Mouse (Mus musculus) sigmoid colon, adult 10 weeks (tissue): ENCODE results near the gene Hspb1. TPM values are rescaled to one million over a fixed set of nuclear protein-coding genes. Genes with fewer than 3 reads are reported as not detected.

Experiments
- polyA plus RNA-seq: library from polyadenylated mRNA; stranded (reverse); fragments of 350-450 nt; fragmentation: Illumina TruSeq; extraction: RNeasy Lipid Tissue Mini Kit (QIAGEN cat#74804); gene quantifications from one replicate; pipeline ENCODE4 v1.2.3, GENCODE M21; 2014; ENCODE audit warnings: low read depth, low replicate concordance

Hspb1 gene
- 1.6 TPM for polyA plus RNA-seq

DNA sequence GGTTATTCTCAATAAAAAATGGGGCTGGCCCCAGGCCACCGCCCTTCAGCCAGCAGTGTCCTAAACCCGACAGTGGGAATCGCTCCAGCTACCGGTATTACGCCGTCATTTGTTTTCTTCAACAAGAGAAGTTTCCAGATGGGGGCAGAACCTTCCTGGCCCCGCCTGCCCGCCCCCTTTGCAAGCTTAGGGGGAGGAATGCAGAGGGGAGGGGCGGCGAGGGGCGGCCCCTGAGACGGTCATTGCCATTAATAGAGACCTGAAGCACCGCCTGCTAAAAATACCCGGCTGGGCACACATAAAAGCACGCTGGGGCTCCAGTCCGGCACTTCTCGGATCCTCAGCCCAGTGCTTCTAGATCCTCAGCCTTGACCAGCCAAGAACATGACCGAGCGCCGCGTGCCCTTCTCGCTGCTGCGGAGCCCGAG is at the start of gene Hspb1:
Gene Hspb1 (plus strand): TSS at position 245 of the 428 bp plus-strand sequence.

DNA sequence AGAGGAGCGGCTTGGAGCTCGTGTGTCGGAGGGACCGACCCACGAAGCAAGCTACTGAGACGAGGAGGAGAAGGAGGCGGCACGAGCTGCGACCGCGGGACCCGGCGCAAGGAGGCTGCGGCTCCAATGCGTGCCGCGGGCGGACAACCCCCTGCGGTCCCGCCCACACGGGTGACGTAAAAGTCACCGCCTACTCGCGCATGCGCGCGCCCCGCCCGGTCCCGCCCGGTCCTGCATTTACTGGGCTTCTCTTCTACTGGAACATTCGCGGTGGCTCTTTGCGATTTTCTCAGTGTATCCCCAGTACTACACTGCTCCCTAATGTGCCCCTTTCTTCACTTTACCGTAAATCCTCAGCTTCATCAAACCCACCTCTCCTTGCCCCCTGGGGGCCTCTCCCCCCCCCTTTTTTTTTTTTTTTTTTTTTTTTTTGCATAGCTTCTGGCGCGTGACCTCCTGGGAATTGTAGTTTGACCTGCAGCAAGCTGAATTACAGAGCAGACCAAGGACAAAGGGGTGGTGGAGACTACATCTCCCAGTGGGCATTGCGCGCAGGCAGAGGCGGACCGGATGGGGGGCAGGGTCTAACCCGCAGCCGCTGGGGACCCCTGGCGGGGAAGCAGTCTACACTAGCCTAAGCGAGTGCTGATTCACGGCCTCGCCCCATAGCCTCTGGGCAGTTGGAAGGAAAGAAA is 46.9 kb downstream of the Hspb1 start, which contains the start of gene Ywhag:
Gene Ywhag (minus strand): TSS at position 136 of the 695 bp plus-strand sequence.

Other genes with a start within 250 kb of the Hspb1 start
- gene Por, start 217.9 kb upstream of the Hspb1 start, polyA plus RNA-seq: 25.8 TPM
- 4.8 TPM for gene Tmem120a, start 143.5 kb upstream of the Hspb1 start, polyA plus RNA-seq
- gene Styxl1, start 109.5 kb upstream of the Hspb1 start, polyA plus RNA-seq: not detected
- 35.4 TPM for gene Mdh2, start 109.4 kb upstream of the Hspb1 start, polyA plus RNA-seq
- gene Srrm3, start 81.0 kb upstream of the Hspb1 start, polyA plus RNA-seq: not detected
- 60.7 TPM for gene Ywhag, start 46.7 kb downstream of the Hspb1 start, polyA plus RNA-seq
- gene Ssc4d, start 86.6 kb downstream of the Hspb1 start, polyA plus RNA-seq: 1.7 TPM
- gene Zp3, start 92.2 kb downstream of the Hspb1 start, polyA plus RNA-seq: not detected
- 0.16 TPM for gene Dtx2, start 106.9 kb downstream of the Hspb1 start, polyA plus RNA-seq
- gene Upk3b, start 150.6 kb downstream of the Hspb1 start, polyA plus RNA-seq: 0.38 TPM
- gene Upk3bl, start 166.6 kb downstream of the Hspb1 start, polyA plus RNA-seq: not detected
- 3.8 TPM for gene Rasa4, start 196.0 kb downstream of the Hspb1 start, polyA plus RNA-seq
- gene Polr2j, start 228.7 kb downstream of the Hspb1 start, polyA plus RNA-seq: 3.4 TPM
- gene Lrwd1, start 248.2 kb downstream of the Hspb1 start, polyA plus RNA-seq: 0.88 TPM
- 0.41 TPM for gene Alkbh4, start 248.2 kb downstream of the Hspb1 start, polyA plus RNA-seq